Mouse (Mus musculus) limb, embryonic 11.5 days (tissue): ENCODE results near the gene Arhgap5. TPM values are rescaled to one million over a fixed set of nuclear protein-coding genes. Genes with fewer than 3 reads are reported as not detected.
A peak's percentile ranks its signal among the peaks of the same experiment; 100 is the strongest.

Experiments used
- ATAC-seq: fragments of 200-750 bp; cut with Nextera tagmentation; 2 replicates; pipeline ENCODE4 v1.8.0; 2017; ENCODE audit warnings: low read depth; ENCODE audit not compliant: insufficient number of reproducible peaks, low FRiP score, low TSS enrichment
- DNase-seq: peaks from one replicate; pipeline ENCODE4 v3.0.0-alpha.2; 2015; ENCODE audit warnings: low spot score
- H3K27ac ChIP-seq: fragments of 300-500 bp; sonication (generic); replicated peaks from 2 replicates; pipeline ENCODE4 v1.5.1; 2014; ENCODE audit warnings: low read depth, mild to moderate bottlenecking, low read length
- H3K27me3 ChIP-seq: fragments of 300-500 bp; sonication (generic); 2 replicates; pipeline ENCODE4 v1.6.1; 2014; ENCODE audit warnings: mild to moderate bottlenecking, low read length, mixed read lengths; ENCODE audit not compliant: control insufficient read depth, insufficient read depth
- H3K36me3 ChIP-seq: fragments of 300-500 bp; sonication (generic); 2 replicates; pipeline ENCODE4 v1.6.1; 2014; ENCODE audit warnings: mild to moderate bottlenecking, low read length, moderate library complexity, mixed read lengths; ENCODE audit not compliant: control insufficient read depth, insufficient read depth
- H3K4me1 ChIP-seq: fragments of 300-500 bp; sonication (generic); 2 replicates; pipeline ENCODE4 v1.6.1; 2014; ENCODE audit warnings: low read length, mixed read lengths; ENCODE audit not compliant: control insufficient read depth, insufficient read depth
- H3K4me2 ChIP-seq: fragments of 300-500 bp; sonication (generic); 2 replicates; pipeline ENCODE4 v1.6.1; 2014; ENCODE audit warnings: low read depth, mild to moderate bottlenecking, moderate library complexity; ENCODE audit not compliant: severe bottlenecking
- H3K4me3 ChIP-seq: fragments of 300-500 bp; sonication (generic); 2 replicates; pipeline ENCODE4 v1.5.1; 2014; ENCODE audit warnings: low read depth, low read length
- H3K9ac ChIP-seq: fragments of 300-500 bp; sonication (generic); 2 replicates; pipeline ENCODE4 v1.6.1; 2014; ENCODE audit warnings: mild to moderate bottlenecking, low read length
- H3K9me3 ChIP-seq: fragments of 300-500 bp; sonication (generic); 2 replicates; pipeline ENCODE4 v1.6.1; 2016; ENCODE audit warnings: low read length; ENCODE audit not compliant: control insufficient read depth
- WGBS: fragments of 180-500 bp; shearing (Covaris S2); extraction: QIAGEN DNeasy Blood & Tissue Kit; methylation state at CpG from one replicate; pipeline ENCODE4 v1.1.7; 2014; 5-methylcytosine and 5-hydroxymethylcytosine counted together
- polyA plus RNA-seq: library from polyadenylated mRNA; unstranded; fragments of >200 nt; fragmentation: Nextera tagmentation; extraction: Ambion mirVana; gene quantifications from 2 replicates; pipeline ENCODE4 v1.2.1, GENCODE M21; 2014

The Arhgap5 gene
- polyA plus RNA-seq, 1 experiment from 2014 or later, result 59.1 TPM

DNA sequence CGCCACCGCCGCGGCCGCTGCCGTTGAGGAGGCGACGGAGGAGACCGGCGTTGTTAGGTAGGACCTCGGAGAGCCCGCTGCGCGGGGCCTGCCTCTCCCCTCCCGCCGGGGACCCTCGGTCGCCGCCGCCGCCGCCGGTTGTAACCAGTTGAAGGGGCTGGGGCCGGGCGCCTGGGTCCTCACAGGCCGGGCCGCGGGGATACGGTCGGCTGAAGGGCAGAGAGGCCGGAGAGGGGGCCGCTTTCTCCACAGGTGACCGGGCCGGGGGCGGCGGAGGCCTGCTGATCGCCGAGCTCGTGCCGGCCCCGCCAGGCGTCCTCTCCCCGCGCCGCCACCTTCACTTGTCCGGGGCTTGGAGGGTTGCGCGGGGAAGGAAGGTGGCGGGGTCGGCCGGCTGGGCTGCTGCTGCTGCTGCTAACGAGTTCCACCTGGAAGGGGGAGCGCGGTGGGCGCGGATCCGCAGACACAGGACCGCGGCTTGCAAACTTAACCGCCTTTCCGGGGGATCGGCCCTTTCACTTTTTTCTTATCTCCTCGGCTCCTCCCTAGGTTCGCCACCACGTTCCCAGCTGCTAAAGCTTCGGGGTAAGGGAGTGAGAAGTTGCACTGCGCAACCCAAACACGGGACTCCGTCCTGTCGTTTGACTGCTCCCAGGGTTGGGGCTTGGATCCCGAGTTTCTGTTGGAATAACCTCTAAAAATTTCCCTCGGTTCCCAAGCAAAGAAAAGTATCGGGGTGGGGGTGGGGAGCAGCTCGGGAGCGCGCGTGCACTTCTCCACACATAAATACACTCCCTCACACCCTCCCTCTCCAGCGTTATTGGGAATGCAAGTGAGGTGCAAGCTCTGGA is 784 bp downstream of the Arhgap5 start:
- Histone ChIP-seq H3K4me2 (peak overlapping the region; percentile 50), H3K4me1 (no peaks in the 10 kb centered on the region), H3K4me3 (peak overlapping the region; percentile 97), H3K9me3 (no peaks in the 10 kb centered on the region), H3K27me3 (no peaks in the 10 kb centered on the region), H3K36me3 (no peaks in the 10 kb centered on the region), H3K27ac (peak overlapping the region; percentile 96), H3K9ac (peak overlapping the region; percentile 99)
- ATAC-seq, result peak; percentile 10; the same call in 1 of the 2 replicates
- DNase-seq, result peak; percentile 80
- under 1% methylated on average over 70 of the region's 78 CpGs for WGBS

DNA sequence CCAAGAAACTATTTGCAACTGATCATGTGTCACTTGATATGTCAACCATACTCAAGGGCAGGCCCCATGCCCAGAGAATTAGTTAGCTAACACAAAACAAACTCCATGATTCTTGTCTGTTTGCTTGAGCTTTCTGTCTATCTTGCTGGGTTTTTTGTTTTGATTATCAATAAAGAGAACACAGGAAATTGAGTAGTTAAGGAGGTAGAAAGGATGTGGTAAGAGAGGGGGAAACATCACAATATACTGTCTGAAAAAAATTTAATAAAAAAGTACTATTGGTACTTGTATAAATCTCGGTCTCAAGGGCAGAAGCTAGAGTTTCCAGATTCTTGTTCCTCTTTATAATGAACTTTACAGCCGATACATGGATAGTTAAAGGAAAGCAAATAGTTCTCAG is 20.9 kb downstream of the Arhgap5 start:
- Histone ChIP-seq H3K27ac (no peak overlapping the region), H3K4me1 (no peaks in the 10 kb centered on the region), H3K4me2 (no peak overlapping the region), H3K4me3 (no peak overlapping the region), H3K27me3 (no peaks in the 10 kb centered on the region), H3K9ac (no peak overlapping the region), H3K9me3 (no peaks in the 10 kb centered on the region), H3K36me3 (no peaks in the 10 kb centered on the region)
- WGBS, result 97% methylated on average over 2 of the region's 2 CpGs
- DNase-seq, result no peak
- ATAC-seq, result no peak

DNA sequence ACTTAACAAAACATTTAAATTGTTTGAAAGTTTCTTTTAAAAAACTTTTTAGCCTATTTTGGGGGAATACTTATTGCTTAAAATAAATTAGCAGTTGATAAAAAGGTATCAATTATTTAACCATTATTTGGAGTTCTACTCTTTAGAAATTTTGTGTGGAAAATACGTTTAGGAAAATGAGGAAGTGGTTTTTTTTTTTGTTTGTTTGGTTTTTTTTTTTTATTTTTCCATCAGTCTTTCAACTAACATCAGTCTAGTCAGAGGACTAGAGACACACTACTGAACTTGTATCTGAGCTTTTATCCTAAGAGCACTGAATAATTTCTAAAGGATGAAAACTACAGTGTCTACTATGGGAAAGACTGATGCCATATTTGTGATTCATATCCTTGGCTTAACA is 21.7 kb downstream of the Arhgap5 start:
- no peak overlapping the region for H3K9ac ChIP-seq
- no peaks in the 10 kb centered on the region for H3K9me3 ChIP-seq
- no peak for ATAC-seq
- H3K27ac ChIP-seq, result no peak overlapping the region
- H3K4me1 ChIP-seq, result no peaks in the 10 kb centered on the region
- DNase-seq, result no peak
- no peaks in the 10 kb centered on the region for H3K36me3 ChIP-seq
- 83% methylated on average over 1 of the region's 1 CpGs for WGBS
- H3K4me3 ChIP-seq, result no peak overlapping the region
- H3K27me3 ChIP-seq, result no peaks in the 10 kb centered on the region
- no peak overlapping the region for H3K4me2 ChIP-seq

- ATAC-seq, result no peak
- Histone ChIP-seq H3K4me3 (no peak overlapping the region), H3K9ac (no peak overlapping the region), H3K9me3 (no peaks in the 10 kb centered on the region), H3K4me1 (no peaks in the 10 kb centered on the region), H3K4me2 (no peak overlapping the region), H3K27me3 (no peaks in the 10 kb centered on the region), H3K36me3 (no peaks in the 10 kb centered on the region), H3K27ac (no peak overlapping the region)
- 92% methylated on average over 3 of the region's 3 CpGs for WGBS
- DNase-seq, result no peak
Measured at GRCm38 (mm10) chr12:52529740-52530139, 26.0 kb downstream of the Arhgap5 start.

- H3K36me3 ChIP-seq, result no peaks in the 10 kb centered on the region; the same call in 1 of the 2 replicates
- H3K9ac ChIP-seq, result no peak overlapping the region
- H3K27me3 ChIP-seq, result no peaks in the 10 kb centered on the region
- no peak overlapping the region for H3K4me3 ChIP-seq
- WGBS, result 93% methylated on average over 4 of the region's 4 CpGs
- no peak overlapping the region for H3K4me2 ChIP-seq
- DNase-seq (no peak), ATAC-seq (no peak)
- no peaks in the 10 kb centered on the region for H3K9me3 ChIP-seq
- H3K4me1 ChIP-seq, result no peaks in the 10 kb centered on the region
- H3K27ac ChIP-seq, result no peak overlapping the region
Measured at GRCm38 (mm10) chr12:52541294-52541693, 37.5 kb downstream of the Arhgap5 start.

- 81% methylated on average over 3 of the region's 3 CpGs for WGBS
Measured at GRCm38 (mm10) chr12:52544532-52544931, 40.8 kb downstream of the Arhgap5 start.

DNA sequence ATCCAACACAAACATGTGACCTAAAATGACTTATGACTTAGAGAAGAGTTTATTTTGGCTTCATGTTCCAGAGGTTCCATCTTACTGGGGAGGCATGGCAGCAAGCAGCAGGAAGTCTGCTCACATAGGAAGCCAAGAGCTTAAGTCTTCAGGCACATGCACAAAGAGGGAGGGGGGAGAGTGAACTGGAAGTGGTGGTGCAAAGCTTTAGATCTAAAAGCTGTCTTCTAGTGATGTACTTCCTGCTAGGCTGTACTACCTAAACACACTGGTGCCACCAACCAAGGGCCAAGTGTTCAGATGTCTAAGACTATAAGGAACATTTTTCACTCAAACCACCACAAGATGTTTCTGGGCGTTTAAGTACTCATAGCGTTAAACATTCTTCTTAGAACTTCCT is 48.3 kb downstream of the Arhgap5 start:
- H3K36me3 ChIP-seq, result no peaks in the 10 kb centered on the region; the same call in 1 of the 2 replicates
- H3K4me1 ChIP-seq, result no peaks in the 10 kb centered on the region
- H3K9ac ChIP-seq, result no peak overlapping the region
- H3K9me3 ChIP-seq, result no peaks in the 10 kb centered on the region
- H3K4me3 ChIP-seq, result no peak overlapping the region
- H3K27ac ChIP-seq, result no peak overlapping the region
- H3K27me3 ChIP-seq, result no peaks in the 10 kb centered on the region
- no peak overlapping the region for H3K4me2 ChIP-seq
- ATAC-seq (no peak), DNase-seq (no peak)
- WGBS, result 88% methylated on average over 2 of the region's 2 CpGs

More at GRCm38 (mm10) chr12:52544532-52544931, 40.8 kb downstream of the Arhgap5 start:
- H3K9ac ChIP-seq, result no peak overlapping the region
- H3K27me3 ChIP-seq, result no peaks in the 10 kb centered on the region
- H3K4me1 ChIP-seq, result no peaks in the 10 kb centered on the region
- ATAC-seq (no peak), DNase-seq (no peak)
- H3K9me3 ChIP-seq, result no peaks in the 10 kb centered on the region
- no peaks in the 10 kb centered on the region; the same call in 1 of the 2 replicates for H3K36me3 ChIP-seq
- H3K4me3 ChIP-seq, result no peak overlapping the region
- H3K4me2 ChIP-seq, result no peak overlapping the region
- no peak overlapping the region for H3K27ac ChIP-seq

DNA sequence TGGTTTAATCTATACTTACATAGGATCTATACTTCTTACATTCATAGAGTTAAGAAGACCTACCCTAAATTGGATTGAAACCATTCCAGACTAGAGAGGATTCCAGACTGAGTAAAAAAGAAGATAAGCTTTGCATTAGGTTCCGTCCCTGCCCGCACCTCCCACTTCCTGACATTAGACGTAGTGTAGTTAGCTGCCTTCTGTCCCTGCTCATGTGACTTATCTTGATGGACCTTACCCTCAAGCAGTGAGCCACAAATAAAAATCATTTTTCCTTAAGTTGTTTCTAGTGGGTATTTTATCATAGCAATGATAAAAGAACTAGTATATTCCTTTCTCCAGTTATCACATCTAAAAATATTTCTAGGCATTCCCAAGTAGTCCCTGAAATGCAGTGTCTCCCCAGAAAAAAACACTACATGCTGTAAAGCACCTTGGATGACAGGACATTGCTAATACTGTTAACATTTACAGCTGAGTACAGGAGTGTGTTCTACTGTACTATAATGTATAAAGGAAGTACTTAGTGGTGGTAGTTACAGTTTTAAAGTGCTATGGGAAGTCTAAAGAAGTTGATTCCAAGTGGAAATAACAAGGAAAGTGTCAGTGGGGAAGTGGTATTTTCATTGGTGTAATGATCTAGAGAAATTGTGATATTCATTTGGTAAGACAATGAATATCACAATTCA is 51.6 kb downstream of the Arhgap5 start:
- Histone ChIP-seq H3K4me2 (no peak overlapping the region), H3K9ac (no peak overlapping the region), H3K4me3 (no peak overlapping the region), H3K36me3 (no peaks in the 10 kb centered on the region; the same call in 1 of the 2 replicates), H3K27ac (no peak overlapping the region), H3K4me1 (no peaks in the 10 kb centered on the region), H3K27me3 (no peaks in the 10 kb centered on the region), H3K9me3 (no peaks in the 10 kb centered on the region)
- ATAC-seq, result no peak
- DNase-seq, result no peak
- WGBS, result 78% methylated on average over 3 of the region's 3 CpGs
